ENCODE assay signal across 18 mouse cellular contexts in genomic region chr13:106142128-106142527, GRCm38 (mm10).
A peak's percentile ranks its signal among the peaks of the same experiment; 100 is the strongest.
DNase-seq lines count a peak whose midpoint lies in the region; ATAC-seq and TF ChIP-seq lines count a peak whose summit lies in the region.
"Had no signal": no experiment of that assay in that cellular context is flagged by ENCODE, and none has a peak within 500 bp of the region (broad histone marks: within the 10 kb centered on the region; RNA-seq: fewer than 3 reads in every experiment).

No protein-coding gene starts in this region.

- no peak overlapping the region for H3K4me3 ChIP-seq in kidney, postnatal 0 days (replicated peaks; ENCODE audit: low read depth, low read length)
- H3K4me3 ChIP-seq in lung, embryonic 14.5 days (ENCODE audit: low read depth, low read length), result no peak overlapping the region
- H3K4me3 ChIP-seq in limb, embryonic 14.5 days (replicated peaks; ENCODE audit: low read length), result no peak overlapping the region
- H3K4me3 ChIP-seq in midbrain, embryonic 16.5 days (ENCODE audit: low read depth, low read length), result no peak overlapping the region
- H3K4me3 ChIP-seq: embryonic facial prominence, embryonic 13.5 days; forebrain, embryonic 13.5 days; forebrain, embryonic 15.5 days had no signal

- no peak for TF ChIP-seq POLR2A in limb, embryonic 14.5 days (IDR thresholded peaks at IDR 0.05; ENCODE audit: borderline replicate concordance, extremely low read depth, insufficient read depth, insufficient read length)

- ATAC-seq in kidney, postnatal 0 days (replicated peaks; ENCODE audit: low FRiP score, low read depth), result no peak
- ATAC-seq in lung, embryonic 14.5 days (ENCODE audit: insufficient read depth), result no peak
- peak; percentile 90 for ATAC-seq in limb, embryonic 14.5 days (ENCODE audit: low FRiP score, low read depth)
- ATAC-seq in midbrain, embryonic 16.5 days, result no peak
- ATAC-seq: forebrain, embryonic 13.5 days; forebrain, embryonic 15.5 days had no signal

- H3K27me3 ChIP-seq in kidney, postnatal 0 days (ENCODE audit: insufficient read depth, low read length), result no peaks in the 10 kb centered on the region
- no peaks in the 10 kb centered on the region for H3K27me3 ChIP-seq in lung, embryonic 14.5 days (ENCODE audit: insufficient read depth, low read length)
- H3K27me3 ChIP-seq in limb, embryonic 14.5 days (ENCODE audit: control insufficient read depth, insufficient read depth, low read length), result no peaks in the 10 kb centered on the region
- H3K27me3 ChIP-seq in midbrain, embryonic 16.5 days (ENCODE audit: control insufficient read depth, insufficient read depth, low read depth, low read length), result no peaks in the 10 kb centered on the region
- H3K27me3 ChIP-seq: embryonic facial prominence, embryonic 13.5 days; forebrain, embryonic 13.5 days; forebrain, embryonic 15.5 days had no signal

- H3K36me3 ChIP-seq in kidney, postnatal 0 days (ENCODE audit: insufficient read depth, low read length), result no peaks in the 10 kb centered on the region
- no peaks in the 10 kb centered on the region for H3K36me3 ChIP-seq in lung, embryonic 14.5 days (ENCODE audit: insufficient read depth)
- no peaks in the 10 kb centered on the region for H3K36me3 ChIP-seq in limb, embryonic 14.5 days (ENCODE audit: control insufficient read depth, insufficient read depth, low read length)
- no peaks in the 10 kb centered on the region for H3K36me3 ChIP-seq in midbrain, embryonic 16.5 days (ENCODE audit: control insufficient read depth, insufficient read depth, low read length)
- H3K36me3 ChIP-seq: embryonic facial prominence, embryonic 13.5 days; forebrain, embryonic 15.5 days had no signal

- peak; percentile 4 for DNase-seq in kidney, postnatal 0 days (ENCODE audit: low spot score)
- no peak for DNase-seq in kidney, postnatal 4 days
- DNase-seq in lung, embryonic 14.5 days, result peak; percentile 0
- DNase-seq in lung, postnatal 25 days (ENCODE audit: low spot score), result no peak
- DNase-seq in limb, embryonic 14.5 days (ENCODE audit: low spot score), result peak; percentile 85
- no peak for DNase-seq in urinary bladder, postnatal 14 days (ENCODE audit: low spot score)
- DNase-seq: adrenal gland, adult 2 months; adrenal gland, postnatal 10 days; adrenal gland, postnatal 25 days; cerebellum, adult 11-12 months; cerebellum, adult 2 months; cerebellum, adult 9-10 months; cerebellum, postnatal 10 days; cerebellum, postnatal 25 days had no signal

- 28% methylated on average over 2 of the region's 2 CpGs for WGBS in kidney, postnatal 0 days
- WGBS in lung, embryonic 14.5 days, result 55% methylated on average over 2 of the region's 2 CpGs
- WGBS in limb, embryonic 14.5 days, result 16% methylated on average over 2 of the region's 2 CpGs
- WGBS in midbrain, embryonic 16.5 days, result 74% methylated on average over 2 of the region's 2 CpGs

- no peaks in the 10 kb centered on the region for H3K4me1 ChIP-seq in kidney, postnatal 0 days (replicated peaks; ENCODE audit: insufficient read depth, low read length)
- H3K4me1 ChIP-seq in lung, embryonic 14.5 days (ENCODE audit: insufficient read depth), result no peaks in the 10 kb centered on the region
- no peaks in the 10 kb centered on the region for H3K4me1 ChIP-seq in limb, embryonic 14.5 days (ENCODE audit: control insufficient read depth, insufficient read depth, low read length)
- H3K4me1 ChIP-seq in midbrain, embryonic 16.5 days (ENCODE audit: control insufficient read depth, insufficient read depth, low read length), result no peaks in the 10 kb centered on the region
- H3K4me1 ChIP-seq: embryonic facial prominence, embryonic 13.5 days; forebrain, embryonic 13.5 days; forebrain, embryonic 15.5 days had no signal

- H3K9me3 ChIP-seq in kidney, postnatal 0 days (replicated peaks; ENCODE audit: low read length), result no peaks in the 10 kb centered on the region
- H3K9me3 ChIP-seq in lung, embryonic 14.5 days (ENCODE audit: low read depth, low read length), result no peaks in the 10 kb centered on the region
- H3K9me3 ChIP-seq in limb, embryonic 14.5 days (ENCODE audit: control insufficient read depth, low read length), result no peaks in the 10 kb centered on the region
- no peaks in the 10 kb centered on the region for H3K9me3 ChIP-seq in midbrain, embryonic 16.5 days (replicated peaks; ENCODE audit: control insufficient read depth, low read length, poor library complexity, severe bottlenecking)
- H3K9me3 ChIP-seq: embryonic facial prominence, embryonic 13.5 days; forebrain, embryonic 13.5 days; forebrain, embryonic 15.5 days had no signal

- H3K4me2 ChIP-seq in kidney, postnatal 0 days (ENCODE audit: low read length), result no peak overlapping the region
- no peak overlapping the region for H3K4me2 ChIP-seq in lung, embryonic 14.5 days
- no peak overlapping the region for H3K4me2 ChIP-seq in limb, embryonic 14.5 days (replicated peaks; ENCODE audit: low read depth, low read length, severe bottlenecking)
- H3K4me2 ChIP-seq in midbrain, embryonic 16.5 days (ENCODE audit: low read length), result no peak overlapping the region
- H3K4me2 ChIP-seq: embryonic facial prominence, embryonic 13.5 days; forebrain, embryonic 13.5 days; forebrain, embryonic 15.5 days had no signal

- TF ChIP-seq CTCF in kidney, postnatal 0 days (IDR thresholded peaks at IDR 0.05; ENCODE audit: low read depth), result no peak
- no peak for TF ChIP-seq CTCF in lung, embryonic 14.5 days (IDR thresholded peaks at IDR 0.05; ENCODE audit: low read depth)

- H3K27ac ChIP-seq in kidney, postnatal 0 days, result no peak overlapping the region
- H3K27ac ChIP-seq in lung, embryonic 14.5 days (ENCODE audit: low read depth), result no peak overlapping the region
- H3K27ac ChIP-seq in limb, embryonic 14.5 days (replicated peaks; ENCODE audit: low read depth, low read length), result no peak overlapping the region
- no peak overlapping the region for H3K27ac ChIP-seq in midbrain, embryonic 16.5 days (ENCODE audit: low read length)
- H3K27ac ChIP-seq: embryonic facial prominence, embryonic 13.5 days; forebrain, embryonic 13.5 days; forebrain, embryonic 15.5 days had no signal

- H3K9ac ChIP-seq in kidney, postnatal 0 days (ENCODE audit: low read depth, low read length), result no peak overlapping the region
- H3K9ac ChIP-seq in lung, embryonic 14.5 days, result no peak overlapping the region
- H3K9ac ChIP-seq in limb, embryonic 14.5 days (ENCODE audit: low read depth, low read length, severe bottlenecking), result no peak overlapping the region
- H3K9ac ChIP-seq in midbrain, embryonic 16.5 days (ENCODE audit: low read depth, low read length), result no peak overlapping the region
- H3K9ac ChIP-seq: embryonic facial prominence, embryonic 13.5 days; forebrain, embryonic 13.5 days; forebrain, embryonic 15.5 days had no signal

Comparison
In these comparisons a context has a peak if more than half of its experiments do, and no peak if none do; other contexts are left out.
1. DNase-seq: peak in kidney, postnatal 0 days (single experiment), lung, embryonic 14.5 days (single experiment) and limb, embryonic 14.5 days (single experiment); none in kidney, postnatal 4 days (0 of 2), lung, postnatal 25 days (single experiment) and urinary bladder, postnatal 14 days (single experiment).